Mouse (Mus musculus) thymus, adult 2 months (tissue): Measurements from ENCODE around the gene Irf5.
A peak's percentile ranks its signal among the peaks of the same experiment; 100 is the strongest.

Source experiments
- CTCF ChIP-seq: fragments of 200-500 bp; IDR thresholded peaks from 2 replicates; pipeline ENCODE4 v1.5.1; 2012; ENCODE audit warnings: mild to moderate bottlenecking, control low read depth, low read length, moderate library complexity, borderline replicate concordance; ENCODE audit not compliant: control insufficient read depth, poor library complexity, insufficient read depth; ENCODE audit errors: extremely low read depth
- POLR2A ChIP-seq: fragments of 200-500 bp; IDR thresholded peaks from 2 replicates; pipeline ENCODE4 v1.6.1; 2012; ENCODE audit warnings: mild to moderate bottlenecking, low read length, control low read depth, moderate library complexity; ENCODE audit not compliant: control insufficient read depth, poor library complexity, insufficient read depth; ENCODE audit errors: extremely low read depth

GRCm38 (mm10) chr6:29526281-29527251 is at the start of gene Irf5:
- peak; percentile 12; the same call in 1 of the 2 replicates for TF ChIP-seq CTCF
- TF ChIP-seq POLR2A: no peak
